Mouse (Mus musculus) layer of hippocampus, adult 9-10 months (tissue): Measurements from ENCODE around the gene Zfp536.

Experiments
- DNase-seq: peaks from one replicate; pipeline ENCODE4 v3.0.0; 2022; ENCODE audit warnings: low spot score

Gene Zfp536

GRCm38 (mm10) chr7:37689561-37690305 lies 83.7 kb downstream of the Zfp536 start:
- DNase-seq, result no peak

- DNase-seq, result no peak
Observed at GRCm38 (mm10) chr7:37689107-37689511, 84.3 kb downstream of the Zfp536 start.

- no peak for DNase-seq
Observed at GRCm38 (mm10) chr7:37686366-37686765, 87.1 kb downstream of the Zfp536 start.

GRCm38 (mm10) chr7:37685247-37685646 lies 88.2 kb downstream of the Zfp536 start:
- DNase-seq, result no peak

GRCm38 (mm10) chr7:37681335-37681734 lies 92.1 kb downstream of the Zfp536 start:
- no peak for DNase-seq

GRCm38 (mm10) chr7:37663676-37664365 lies 109.6 kb downstream of the Zfp536 start:
- DNase-seq, result no peak

GRCm38 (mm10) chr7:37648671-37649070 lies 124.8 kb downstream of the Zfp536 start:
- DNase-seq, result no peak

- DNase-seq, result no peak
Observed at GRCm38 (mm10) chr7:37647917-37648615, 125.4 kb downstream of the Zfp536 start.

- DNase-seq, result no peak
Observed at GRCm38 (mm10) chr7:37639740-37640397, 133.6 kb downstream of the Zfp536 start.

GRCm38 (mm10) chr7:37634812-37635211 lies 138.6 kb downstream of the Zfp536 start:
- DNase-seq, result no peak

GRCm38 (mm10) chr7:37630410-37630809 lies 143.0 kb downstream of the Zfp536 start:
- DNase-seq, result no peak

- DNase-seq, result peak; percentile 43
Observed at GRCm38 (mm10) chr7:37627897-37628510, 145.4 kb downstream of the Zfp536 start.

GRCm38 (mm10) chr7:37625758-37626157 lies 147.7 kb downstream of the Zfp536 start:
- no peak for DNase-seq

GRCm38 (mm10) chr7:37624759-37625340 lies 148.6 kb downstream of the Zfp536 start:
- DNase-seq, result no peak

GRCm38 (mm10) chr7:37623903-37624758 lies 149.3 kb downstream of the Zfp536 start:
- DNase-seq, result no peak

GRCm38 (mm10) chr7:37619254-37619653 lies 154.2 kb downstream of the Zfp536 start:
- DNase-seq, result no peak

GRCm38 (mm10) chr7:37617880-37618279 lies 155.6 kb downstream of the Zfp536 start:
- no peak for DNase-seq

GRCm38 (mm10) chr7:37615932-37616331 lies 157.5 kb downstream of the Zfp536 start:
- DNase-seq, result no peak

- DNase-seq, result no peak
Observed at GRCm38 (mm10) chr7:37614381-37614780, 159.1 kb downstream of the Zfp536 start.

- DNase-seq, result no peak
Observed at GRCm38 (mm10) chr7:37608556-37608955, 164.9 kb downstream of the Zfp536 start.

GRCm38 (mm10) chr7:37607906-37608305 lies 165.5 kb downstream of the Zfp536 start:
- no peak for DNase-seq
